Mouse (Mus musculus): ENCODE results near the gene Lmbrd2. TPM values are rescaled to one million over a fixed set of nuclear protein-coding genes. Genes with fewer than 3 reads are reported as not detected.

The Lmbrd2 gene
- total RNA-seq (2023), result 11.0 to 15.4 TPM (median 11.9 TPM) in 4 replicates

GRCm38 (mm10) chr15:9140252-9140680, at the start of gene Lmbrd2:
Lmbrd2 (plus strand) TSS chr15:9140550.

GRCm38 (mm10) chr15:9155325-9155724, 15.0 kb downstream of the Lmbrd2 start, which contains the start of gene Skp2:
Skp2 (minus strand) TSS chr15:9155425.

Other genes with a start within 250 kb of the Lmbrd2 start
- gene Ranbp3l, start 172.6 kb upstream of the Lmbrd2 start, total RNA-seq (2023), result not detected in 4 replicates
- gene Nadk2, start 69.3 kb upstream of the Lmbrd2 start, total RNA-seq (2023), result 19.9 to 28.4 TPM (median 22.6 TPM) in 4 replicates
- 2.5 to 3.4 TPM (median 2.7 TPM) in 4 replicates for gene Skp2, start 14.9 kb downstream of the Lmbrd2 start, total RNA-seq (2023)
- gene Ugt3a1, start 136.3 kb downstream of the Lmbrd2 start, total RNA-seq (2023), result not detected in 4 replicates
- not detected in 4 replicates for gene Ugt3a2, start 195.0 kb downstream of the Lmbrd2 start, total RNA-seq (2023)

Data from B cell, adult 62 days (primary cell).